8 mouse cellular contexts compared by ENCODE assay signal in the genomic region with DNA sequence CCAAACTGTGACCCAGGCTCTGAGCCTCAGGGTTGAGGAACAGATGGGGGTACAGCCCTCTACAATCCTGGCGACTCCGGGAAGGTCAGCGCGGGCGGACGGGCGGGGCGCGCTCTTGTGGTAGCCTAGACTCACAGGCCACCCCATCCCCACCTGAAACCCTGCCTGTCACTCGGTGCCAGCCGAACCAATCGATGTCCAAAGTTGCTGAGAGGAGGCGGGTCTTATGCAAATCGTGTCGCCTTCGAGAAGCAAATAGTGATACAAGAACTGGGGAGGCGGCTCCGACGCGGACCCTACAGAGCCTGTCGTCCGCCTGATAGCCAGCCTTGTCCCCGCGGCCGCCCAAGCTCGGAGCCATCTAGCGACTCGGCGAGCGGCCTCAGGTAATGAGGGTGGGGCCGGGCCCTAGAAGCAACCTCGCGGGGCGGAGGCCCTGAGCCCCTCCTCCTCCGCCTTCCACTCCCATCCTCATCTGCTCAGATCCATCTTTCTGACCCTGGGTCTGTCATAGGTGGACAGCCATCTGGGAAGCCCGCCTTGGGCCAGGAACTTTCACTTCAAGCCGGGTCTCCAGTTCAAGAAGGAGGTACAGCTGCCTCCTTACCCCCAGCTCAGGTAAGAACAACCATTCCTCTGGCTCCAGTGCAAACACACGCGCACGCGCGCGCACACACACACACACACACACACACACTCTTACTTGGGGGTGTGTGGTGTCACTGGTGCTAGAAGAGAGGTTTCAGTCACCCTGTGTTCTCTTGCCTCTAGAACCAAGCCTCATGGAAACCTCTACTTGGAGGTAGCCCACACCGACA. TPM values are rescaled to one million over a fixed set of nuclear protein-coding genes. Genes with fewer than 3 reads are reported as not detected.
A peak's percentile ranks its signal among the peaks of the same experiment; 100 is the strongest.
DNase-seq lines count a peak whose midpoint lies in the region; ATAC-seq lines count a peak whose summit lies in the region.

No protein-coding gene starts in this region.

- ATAC-seq in embryonic facial prominence, embryonic 11.5 days (replicated peaks; ENCODE audit: insufficient number of reproducible peaks, low FRiP score, low TSS enrichment, low read depth) = peak; percentile 88

- 10% methylated on average over 44 of the region's 44 CpGs for WGBS in embryonic facial prominence, embryonic 11.5 days
- 9% methylated on average over 44 of the region's 44 CpGs for WGBS in midbrain, embryonic 10.5 days

- H3K9me3 ChIP-seq in embryonic facial prominence, embryonic 11.5 days (replicated peaks; ENCODE audit: control insufficient read depth, low read length) = no peaks in the 10 kb centered on the region
- H3K9me3 ChIP-seq in midbrain, embryonic 10.5 days (replicated peaks) = no peaks in the 10 kb centered on the region

- peaks cover 40% of the 10 kb centered on the region for H3K27me3 ChIP-seq in embryonic facial prominence, embryonic 11.5 days (ENCODE audit: control insufficient read depth, insufficient read depth, low read length)
- peaks cover 79% of the 10 kb centered on the region for H3K27me3 ChIP-seq in midbrain, embryonic 10.5 days (ENCODE audit: low read depth, poor library complexity, severe bottlenecking)

- no peak overlapping the region for H3K27ac ChIP-seq in embryonic facial prominence, embryonic 11.5 days (replicated peaks; ENCODE audit: low read depth, low read length)
- peak overlapping the region; percentile 43; the same call in 1 of the 2 replicates for H3K27ac ChIP-seq in midbrain, embryonic 10.5 days (replicated peaks)

- intact Hi-C loops in left cerebral cortex, postnatal 4 days (cut with DNase I) = no loop called here

- H3K4me2 ChIP-seq in embryonic facial prominence, embryonic 11.5 days (ENCODE audit: low read depth, low read length) = peak overlapping the region; percentile 75

- peak overlapping the region; percentile 41 for H3K4me3 ChIP-seq in embryonic facial prominence, embryonic 11.5 days (ENCODE audit: low read depth, low read length)
- H3K4me3 ChIP-seq in midbrain, embryonic 10.5 days = peak overlapping the region; percentile 61

- peak overlapping the region; percentile 25 for H3K9ac ChIP-seq in embryonic facial prominence, embryonic 11.5 days (replicated peaks; ENCODE audit: low read length)

- DNase-seq in adrenal gland, postnatal 14 days = peak; percentile 84
- DNase-seq in embryonic facial prominence, embryonic 11.5 days (ENCODE audit: low spot score) = peak; percentile 88
- peak; percentile 41 for DNase-seq in heart, adult 8-10 months (ENCODE audit: low spot score)
- DNase-seq in kidney, adult 18-20 months = peak; percentile 75
- DNase-seq in left cerebral cortex, postnatal 4 days = peak; percentile 80
- peak; percentile 89 for DNase-seq in midbrain, embryonic 10.5 days (ENCODE audit: low spot score)
- DNase-seq in right cerebral cortex, postnatal 25 days = peak; percentile 91
- DNase-seq in urinary bladder, postnatal 4 days (ENCODE audit: low spot score in 2 of 2) = peak; percentile 57 to 62

- H3K4me1 ChIP-seq in embryonic facial prominence, embryonic 11.5 days (ENCODE audit: control insufficient read depth, insufficient read depth, low read length) = peaks cover 5% of the 10 kb centered on the region; the same call in 1 of the 2 replicates
- H3K4me1 ChIP-seq in midbrain, embryonic 10.5 days = peaks cover 27% of the 10 kb centered on the region

- no peaks in the 10 kb centered on the region for H3K36me3 ChIP-seq in embryonic facial prominence, embryonic 11.5 days (replicated peaks; ENCODE audit: control insufficient read depth, insufficient read depth, low read depth, low read length)
- no peaks in the 10 kb centered on the region for H3K36me3 ChIP-seq in midbrain, embryonic 10.5 days

RNA-seq across cellular contexts. Expression of gene Hpcal4, which starts 0.4 kb away (rescaled TPM):
- total RNA-seq in adrenal gland, postnatal 14 days (2021) = 5.4 and 6.3 TPM in 2 replicates
- 0.84 and 1.6 TPM in 2 replicates for polyA plus RNA-seq in embryonic facial prominence, embryonic 11.5 days (2014; fragmentation: Nextera tagmentation; extraction: Ambion mirVana)
- total RNA-seq in heart, adult 8-10 months (2022) = under 1 TPM; 0.14 to 0.25 (median 0.19) TPM
- total RNA-seq in left cerebral cortex, postnatal 4 days (2021) = 10 to 100 TPM; 69.1 to 73.9 TPM
- polyA plus RNA-seq in midbrain, embryonic 10.5 days (2016; fragmentation: Nextera tagmentation; extraction: Ambion mirVana) = 0.32 and 0.42 TPM in 2 replicates

RNA-seq across cellular contexts. Expression of gene Nt5c1a, which starts 17.9 kb away (rescaled TPM):
- 23.8 and 25.4 TPM in 2 replicates for total RNA-seq in adrenal gland, postnatal 14 days (2021)
- polyA plus RNA-seq in embryonic facial prominence, embryonic 11.5 days (2014; fragmentation: Nextera tagmentation; extraction: Ambion mirVana) = not detected in 2 replicates
- total RNA-seq in heart, adult 8-10 months (2022) = 10 to 100 TPM; 48.9 to 75.3 (median 70.1) TPM
- 1 to 10 TPM; 3.6 to 4.9 TPM for total RNA-seq in left cerebral cortex, postnatal 4 days (2021)
- not detected in 2 replicates for polyA plus RNA-seq in midbrain, embryonic 10.5 days (2016; fragmentation: Nextera tagmentation; extraction: Ambion mirVana)

RNA-seq across cellular contexts. Expression of gene Ppie, which starts 43.7 kb away (rescaled TPM):
- total RNA-seq in adrenal gland, postnatal 14 days (2021) = 41.4 and 43.1 TPM in 2 replicates
- 129 TPM in 2 replicates for polyA plus RNA-seq in embryonic facial prominence, embryonic 11.5 days (2014; fragmentation: Nextera tagmentation; extraction: Ambion mirVana)
- total RNA-seq in heart, adult 8-10 months (2022) = 10 to 100 TPM; 22.0 to 27.8 (median 24.1) TPM
- total RNA-seq in left cerebral cortex, postnatal 4 days (2021) = 10 to 100 TPM; 30.3 to 31.5 TPM
- polyA plus RNA-seq in midbrain, embryonic 10.5 days (2016; fragmentation: Nextera tagmentation; extraction: Ambion mirVana) = 127 and 136 TPM in 2 replicates

RNA-seq across cellular contexts. Expression of gene Heyl, which starts 49.9 kb away (rescaled TPM):
- total RNA-seq in adrenal gland, postnatal 14 days (2021) = 14.1 and 17.8 TPM in 2 replicates
- 8.0 and 8.1 TPM in 2 replicates for polyA plus RNA-seq in embryonic facial prominence, embryonic 11.5 days (2014; fragmentation: Nextera tagmentation; extraction: Ambion mirVana)
- total RNA-seq in heart, adult 8-10 months (2022) = 10 to 100 TPM in 3 of 4 experiments, 1 to 10 TPM in 1; 9.7 to 11.7 (median 10.9) TPM
- total RNA-seq in left cerebral cortex, postnatal 4 days (2021) = 1 to 10 TPM; 5.9 to 6.6 TPM
- 8.0 and 9.8 TPM in 2 replicates for polyA plus RNA-seq in midbrain, embryonic 10.5 days (2016; fragmentation: Nextera tagmentation; extraction: Ambion mirVana)

Comparison
In these comparisons a context has a peak if more than half of its experiments do, and no peak if none do; other contexts are left out.
1. DNase-seq: peak in every context shown above with its lines; median percentile 91 in right cerebral cortex, postnatal 25 days; 89 in midbrain, embryonic 10.5 days; 88 in embryonic facial prominence, embryonic 11.5 days; 84 in adrenal gland, postnatal 14 days; 80 in left cerebral cortex, postnatal 4 days; 75 in kidney, adult 18-20 months; 60 in urinary bladder, postnatal 4 days; 41 in heart, adult 8-10 months.